14 mouse cellular contexts compared by ENCODE assay signal in genomic region chr11:90844266-90844924, GRCm38 (mm10).
DNase-seq lines count a peak whose midpoint lies in the region; ATAC-seq and TF ChIP-seq lines count a peak whose summit lies in the region.
"Had no signal": no experiment of that assay in that cellular context is flagged by ENCODE, and none has a peak within 500 bp of the region (broad histone marks: within the 10 kb centered on the region; RNA-seq: fewer than 3 reads in every experiment).

No protein-coding gene starts in this region.

- peak; percentile 5 for DNase-seq in lung, embryonic 14.5 days
- no peak for DNase-seq in lung, postnatal 10 days
- DNase-seq in kidney, postnatal 0 days (ENCODE audit: low spot score) = peak; percentile 88
- no peak for DNase-seq in ovary, adult 18-20 months (ENCODE audit: low spot score)
- no peak for DNase-seq in midbrain, embryonic 11.5 days (ENCODE audit: low spot score, missing footprints)
- DNase-seq: adrenal gland, adult 8-10 months; gastrocnemius, postnatal 36 days; thymus, adult 18-20 months had no signal

- no peaks in the 10 kb centered on the region for H3K9me3 ChIP-seq in lung, embryonic 14.5 days (ENCODE audit: low read depth, low read length)
- peaks cover 6% of the 10 kb centered on the region; the same call in 1 of the 2 replicates for H3K9me3 ChIP-seq in embryonic facial prominence, embryonic 13.5 days
- peaks cover 7% of the 10 kb centered on the region for H3K9me3 ChIP-seq in kidney, postnatal 0 days (replicated peaks; ENCODE audit: low read length)
- no peaks in the 10 kb centered on the region; the same call in 1 of the 2 replicates for H3K9me3 ChIP-seq in midbrain, embryonic 11.5 days (ENCODE audit: control insufficient read depth, low read length)

- H3K27me3 ChIP-seq in lung, embryonic 14.5 days (ENCODE audit: insufficient read depth, low read length) = no peaks in the 10 kb centered on the region
- no peaks in the 10 kb centered on the region for H3K27me3 ChIP-seq in embryonic facial prominence, embryonic 13.5 days
- no peaks in the 10 kb centered on the region for H3K27me3 ChIP-seq in kidney, postnatal 0 days (ENCODE audit: insufficient read depth, low read length)
- no peaks in the 10 kb centered on the region for H3K27me3 ChIP-seq in midbrain, embryonic 11.5 days (ENCODE audit: control insufficient read depth, insufficient read depth, low read length)
- H3K27me3 ChIP-seq: heart, embryonic 13.5 days; neural tube, embryonic 13.5 days had no signal

- H3K4me1 ChIP-seq in lung, embryonic 14.5 days (ENCODE audit: insufficient read depth) = no peaks in the 10 kb centered on the region
- H3K4me1 ChIP-seq in embryonic facial prominence, embryonic 13.5 days = peaks cover 5% of the 10 kb centered on the region
- 0 out of 2 replicates have a peak, but pooled peaks cover 4% of the 10 kb centered on the region for H3K4me1 ChIP-seq in kidney, postnatal 0 days (replicated peaks; ENCODE audit: insufficient read depth, low read length)
- no peaks in the 10 kb centered on the region for H3K4me1 ChIP-seq in midbrain, embryonic 11.5 days (ENCODE audit: control insufficient read depth, insufficient read depth, low read length)
- H3K4me1 ChIP-seq: neural tube, embryonic 13.5 days had no signal

- H3K4me3 ChIP-seq in lung, embryonic 14.5 days (ENCODE audit: low read depth, low read length) = no peak overlapping the region
- no peak overlapping the region for H3K4me3 ChIP-seq in embryonic facial prominence, embryonic 13.5 days
- no peak overlapping the region for H3K4me3 ChIP-seq in kidney, postnatal 0 days (replicated peaks; ENCODE audit: low read depth, low read length)
- no peak overlapping the region for H3K4me3 ChIP-seq in midbrain, embryonic 11.5 days (ENCODE audit: low read depth, low read length)
- H3K4me3 ChIP-seq: heart, embryonic 13.5 days; neural tube, embryonic 13.5 days had no signal

- no peak for ATAC-seq in lung, embryonic 14.5 days (ENCODE audit: insufficient read depth)
- no peak for ATAC-seq in embryonic facial prominence, embryonic 13.5 days (ENCODE audit: insufficient number of reproducible peaks, insufficient read depth, low FRiP score, low TSS enrichment, low read depth)
- peak; percentile 85 for ATAC-seq in kidney, postnatal 0 days (replicated peaks; ENCODE audit: low FRiP score, low read depth)
- ATAC-seq in megakaryocyte-erythroid progenitor cell, adult 5-6 weeks (replicated peaks; ENCODE audit: low FRiP score, low TSS enrichment, poor library complexity, severe bottlenecking) = no peak
- no peak for ATAC-seq in midbrain, embryonic 11.5 days (ENCODE audit: low FRiP score)
- ATAC-seq: CD4-positive, CD25-positive, alpha-beta regulatory T cell, adult 4 months had no signal

- WGBS in lung, embryonic 14.5 days = 59% methylated on average over 15 of the region's 15 CpGs
- WGBS in embryonic facial prominence, embryonic 13.5 days = 47% methylated on average over 15 of the region's 15 CpGs
- WGBS in kidney, postnatal 0 days = 14% methylated on average over 15 of the region's 15 CpGs
- WGBS in midbrain, embryonic 11.5 days = 77% methylated on average over 15 of the region's 15 CpGs

- no peak overlapping the region for H3K4me2 ChIP-seq in lung, embryonic 14.5 days
- peak overlapping the region; percentile 9; the same call in 1 of the 2 replicates for H3K4me2 ChIP-seq in embryonic facial prominence, embryonic 13.5 days
- H3K4me2 ChIP-seq in kidney, postnatal 0 days (ENCODE audit: low read length) = peak overlapping the region; percentile 10; the same call in 1 of the 2 replicates
- H3K4me2 ChIP-seq in midbrain, embryonic 11.5 days = no peak overlapping the region
- H3K4me2 ChIP-seq: heart, embryonic 13.5 days; liver, embryonic 11.5 days; neural tube, embryonic 13.5 days had no signal

- H3K36me3 ChIP-seq in lung, embryonic 14.5 days (ENCODE audit: insufficient read depth) = no peaks in the 10 kb centered on the region
- H3K36me3 ChIP-seq in embryonic facial prominence, embryonic 13.5 days = no peaks in the 10 kb centered on the region
- no peaks in the 10 kb centered on the region for H3K36me3 ChIP-seq in kidney, postnatal 0 days (ENCODE audit: insufficient read depth, low read length)
- no peaks in the 10 kb centered on the region for H3K36me3 ChIP-seq in midbrain, embryonic 11.5 days (ENCODE audit: control insufficient read depth, insufficient read depth, low read length)
- H3K36me3 ChIP-seq: heart, embryonic 13.5 days; neural tube, embryonic 13.5 days had no signal

- H3K27ac ChIP-seq in lung, embryonic 14.5 days (ENCODE audit: low read depth) = no peak overlapping the region
- peak overlapping the region; percentile 22; the same call in 1 of the 2 replicates for H3K27ac ChIP-seq in embryonic facial prominence, embryonic 13.5 days
- no peak overlapping the region for H3K27ac ChIP-seq in kidney, postnatal 0 days
- no peak overlapping the region for H3K27ac ChIP-seq in midbrain, embryonic 11.5 days (ENCODE audit: low read depth, low read length)
- H3K27ac ChIP-seq: heart, embryonic 13.5 days; neural tube, embryonic 13.5 days had no signal

- H3K9ac ChIP-seq in lung, embryonic 14.5 days = no peak overlapping the region
- H3K9ac ChIP-seq in embryonic facial prominence, embryonic 13.5 days = no peak overlapping the region
- H3K9ac ChIP-seq in kidney, postnatal 0 days (ENCODE audit: low read depth, low read length) = no peak overlapping the region
- no peak overlapping the region for H3K9ac ChIP-seq in midbrain, embryonic 11.5 days (ENCODE audit: low read length)
- H3K9ac ChIP-seq: heart, embryonic 13.5 days; neural tube, embryonic 13.5 days had no signal

- TF ChIP-seq CTCF in lung, embryonic 14.5 days (IDR thresholded peaks at IDR 0.05; ENCODE audit: low read depth) = no peak
- TF ChIP-seq CTCF in kidney, postnatal 0 days (IDR thresholded peaks at IDR 0.05; ENCODE audit: low read depth) = no peak

Comparison
In these comparisons a context has a peak if more than half of its experiments do, and no peak if none do; other contexts are left out.
1. DNase-seq: peak in lung, embryonic 14.5 days (single experiment) and kidney, postnatal 0 days (single experiment); none in lung, postnatal 10 days (single experiment), ovary, adult 18-20 months (single experiment) and midbrain, embryonic 11.5 days (single experiment).
2. H3K4me2 ChIP-seq: peak in embryonic facial prominence, embryonic 13.5 days (single experiment) and kidney, postnatal 0 days (single experiment); none in lung, embryonic 14.5 days (single experiment) and midbrain, embryonic 11.5 days (single experiment).